Mouse (Mus musculus): ENCODE measurements around the gene Cxcl14. TPM values are rescaled to one million over a fixed set of nuclear protein-coding genes. Genes with fewer than 3 reads are reported as not detected.

Gene Cxcl14
- total RNA-seq, 1 experiment, result 2.8 TPM

GRCm38 (mm10) chr13:56270124-56270523 lies 26.2 kb downstream of the Cxcl14 start:
- Histone ChIP-seq H3K36me3 (ENCODE audit: control insufficient read depth, insufficient read depth, low read length, poor library complexity, severe bottlenecking) (no peaks in the 10 kb centered on the region), H3K9ac (ENCODE audit: insufficient read depth, low read depth, low read length, poor library complexity, severe bottlenecking) (no peak overlapping the region), H3K9me3 (ENCODE audit: control insufficient read depth, insufficient read depth, low read depth, low read length) (no peaks in the 10 kb centered on the region), H3K4me3 (ENCODE audit: insufficient read depth in 1 of 2, low read depth in 1 of 2, low read length in 2 of 2, poor library complexity in 1 of 2, severe bottlenecking in 1 of 2) (no peak overlapping the region), H3K4me1 (ENCODE audit: control insufficient read depth in 2 of 2, insufficient read depth in 2 of 2, low read length in 2 of 2, poor library complexity in 1 of 2) (no peaks in the 10 kb centered on the region), H3K27ac (ENCODE audit: insufficient read depth, low read depth, low read length, poor library complexity, severe bottlenecking) (no peak overlapping the region)
- DNase-seq (ENCODE audit: low read depth, low spot score), result no peak
- no peak for TF ChIP-seq HCFC1 (IDR thresholded peaks at IDR 0.05; ENCODE audit: borderline replicate concordance, insufficient read depth, low read length)
- no peak for TF ChIP-seq ZC3H11A (IDR thresholded peaks at IDR 0.05; ENCODE audit: borderline replicate concordance, low read depth, low read length)
- TF ChIP-seq CHD2 (IDR thresholded peaks at IDR 0.05; ENCODE audit: low read depth, low read length), result no peak
- TF ChIP-seq MAFK (IDR thresholded peaks at IDR 0.05; ENCODE audit: insufficient read depth, low read depth, low read length), result no peak
- no peak for TF ChIP-seq ZNF384 (IDR thresholded peaks at IDR 0.05; ENCODE audit: low read depth, low read length)
- in situ Hi-C loops (cut with MboI; ENCODE audit: low sequenced_read_pairs in 2 of 2, unreplicated experiment in 2 of 2), result no loop called here

GRCm38 (mm10) chr13:56267396-56267795 lies 29.0 kb downstream of the Cxcl14 start:
- peak; percentile 59 for DNase-seq (ENCODE audit: low read depth, low spot score)
- in situ Hi-C loops (cut with MboI; ENCODE audit: low sequenced_read_pairs in 2 of 2, unreplicated experiment in 2 of 2), result no loop called here
- H3K4me1 ChIP-seq (ENCODE audit: control insufficient read depth in 2 of 2, insufficient read depth in 2 of 2, low read length in 2 of 2, poor library complexity in 1 of 2), result no peaks in the 10 kb centered on the region
- H3K36me3 ChIP-seq (ENCODE audit: control insufficient read depth, insufficient read depth, low read length, poor library complexity, severe bottlenecking), result no peaks in the 10 kb centered on the region
- H3K4me3 ChIP-seq (ENCODE audit: insufficient read depth in 1 of 2, low read depth in 1 of 2, low read length in 2 of 2, poor library complexity in 1 of 2, severe bottlenecking in 1 of 2), result no peak overlapping the region
- no peak overlapping the region for H3K9ac ChIP-seq (ENCODE audit: insufficient read depth, low read depth, low read length, poor library complexity, severe bottlenecking)
- TF ChIP-seq HCFC1 (IDR thresholded peaks at IDR 0.05; ENCODE audit: borderline replicate concordance, insufficient read depth, low read length) (no peak), ZC3H11A (IDR thresholded peaks at IDR 0.05; ENCODE audit: borderline replicate concordance, low read depth, low read length) (no peak)
- H3K27ac ChIP-seq (ENCODE audit: insufficient read depth, low read depth, low read length, poor library complexity, severe bottlenecking), result no peak overlapping the region
- no peaks in the 10 kb centered on the region for H3K9me3 ChIP-seq (ENCODE audit: control insufficient read depth, insufficient read depth, low read depth, low read length)

GRCm38 (mm10) chr13:56266435-56266834 lies 29.9 kb downstream of the Cxcl14 start:
- Histone ChIP-seq H3K27ac (ENCODE audit: insufficient read depth, low read depth, low read length, poor library complexity, severe bottlenecking) (no peak overlapping the region), H3K36me3 (ENCODE audit: control insufficient read depth, insufficient read depth, low read length, poor library complexity, severe bottlenecking) (no peaks in the 10 kb centered on the region), H3K9me3 (ENCODE audit: control insufficient read depth, insufficient read depth, low read depth, low read length) (no peaks in the 10 kb centered on the region), H3K4me1 (ENCODE audit: control insufficient read depth in 2 of 2, insufficient read depth in 2 of 2, low read length in 2 of 2, poor library complexity in 1 of 2) (no peaks in the 10 kb centered on the region), H3K9ac (ENCODE audit: insufficient read depth, low read depth, low read length, poor library complexity, severe bottlenecking) (no peak overlapping the region), H3K4me3 (ENCODE audit: insufficient read depth in 1 of 2, low read depth in 1 of 2, low read length in 2 of 2, poor library complexity in 1 of 2, severe bottlenecking in 1 of 2) (no peak overlapping the region)
- in situ Hi-C loops (cut with MboI; ENCODE audit: low sequenced_read_pairs in 2 of 2, unreplicated experiment in 2 of 2), result no loop called here
- peak; percentile 60 for DNase-seq (ENCODE audit: low read depth, low spot score)
- TF ChIP-seq HCFC1 (IDR thresholded peaks at IDR 0.05; ENCODE audit: borderline replicate concordance, insufficient read depth, low read length), result no peak
- no peak for TF ChIP-seq ZNF384 (IDR thresholded peaks at IDR 0.05; ENCODE audit: low read depth, low read length)
- no peak for TF ChIP-seq MAFK (IDR thresholded peaks at IDR 0.05; ENCODE audit: insufficient read depth, low read depth, low read length)
- no peak for TF ChIP-seq CHD2 (IDR thresholded peaks at IDR 0.05; ENCODE audit: low read depth, low read length)
- TF ChIP-seq ZC3H11A (IDR thresholded peaks at IDR 0.05; ENCODE audit: borderline replicate concordance, low read depth, low read length), result no peak

GRCm38 (mm10) chr13:56265661-56266060 lies 30.7 kb downstream of the Cxcl14 start:
- Histone ChIP-seq H3K4me1 (ENCODE audit: control insufficient read depth in 2 of 2, insufficient read depth in 2 of 2, low read length in 2 of 2, poor library complexity in 1 of 2) (peaks cover 0 to under 1% of the 10 kb centered on the region in 2 experiments; a peak in 1 of 4 replicates), H3K9me3 (ENCODE audit: control insufficient read depth, insufficient read depth, low read depth, low read length) (no peaks in the 10 kb centered on the region), H3K36me3 (ENCODE audit: control insufficient read depth, insufficient read depth, low read length, poor library complexity, severe bottlenecking) (no peaks in the 10 kb centered on the region), H3K4me3 (ENCODE audit: insufficient read depth in 1 of 2, low read depth in 1 of 2, low read length in 2 of 2, poor library complexity in 1 of 2, severe bottlenecking in 1 of 2) (no peak overlapping the region), H3K9ac (ENCODE audit: insufficient read depth, low read depth, low read length, poor library complexity, severe bottlenecking) (no peak overlapping the region), H3K27ac (ENCODE audit: insufficient read depth, low read depth, low read length, poor library complexity, severe bottlenecking) (no peak overlapping the region)
- TF ChIP-seq ZNF384 (IDR thresholded peaks at IDR 0.05; ENCODE audit: low read depth, low read length) (no peak), CHD2 (IDR thresholded peaks at IDR 0.05; ENCODE audit: low read depth, low read length) (no peak), MAFK (IDR thresholded peaks at IDR 0.05; ENCODE audit: insufficient read depth, low read depth, low read length) (no peak), ZC3H11A (IDR thresholded peaks at IDR 0.05; ENCODE audit: borderline replicate concordance, low read depth, low read length) (no peak), HCFC1 (IDR thresholded peaks at IDR 0.05; ENCODE audit: borderline replicate concordance, insufficient read depth, low read length) (no peak)
- in situ Hi-C loops (cut with MboI; ENCODE audit: low sequenced_read_pairs in 2 of 2, unreplicated experiment in 2 of 2), result no loop called here
- no peak for DNase-seq (ENCODE audit: low read depth, low spot score)

GRCm38 (mm10) chr13:56262269-56262668 lies 34.1 kb downstream of the Cxcl14 start:
- no peaks in the 10 kb centered on the region for H3K9me3 ChIP-seq (ENCODE audit: control insufficient read depth, insufficient read depth, low read depth, low read length)
- H3K4me1 ChIP-seq (ENCODE audit: control insufficient read depth in 2 of 2, insufficient read depth in 2 of 2, low read length in 2 of 2, poor library complexity in 1 of 2), result peaks cover 0 to 3% of the 10 kb centered on the region in 2 experiments; a peak in 2 of 4 replicates

More at GRCm38 (mm10) chr13:56262269-56262668, 34.1 kb downstream of the Cxcl14 start:
- no peak for DNase-seq (ENCODE audit: low read depth, low spot score)
- Histone ChIP-seq H3K4me3 (ENCODE audit: insufficient read depth in 1 of 2, low read depth in 1 of 2, low read length in 2 of 2, poor library complexity in 1 of 2, severe bottlenecking in 1 of 2) (no peak overlapping the region), H3K9ac (ENCODE audit: insufficient read depth, low read depth, low read length, poor library complexity, severe bottlenecking) (no peak overlapping the region), H3K27ac (ENCODE audit: insufficient read depth, low read depth, low read length, poor library complexity, severe bottlenecking) (no peak overlapping the region), H3K36me3 (ENCODE audit: control insufficient read depth, insufficient read depth, low read length, poor library complexity, severe bottlenecking) (no peaks in the 10 kb centered on the region)
- TF ChIP-seq HCFC1 (IDR thresholded peaks at IDR 0.05; ENCODE audit: borderline replicate concordance, insufficient read depth, low read length) (no peak), CHD2 (IDR thresholded peaks at IDR 0.05; ENCODE audit: low read depth, low read length) (no peak), ZNF384 (IDR thresholded peaks at IDR 0.05; ENCODE audit: low read depth, low read length) (no peak), ZC3H11A (IDR thresholded peaks at IDR 0.05; ENCODE audit: borderline replicate concordance, low read depth, low read length) (no peak), MAFK (IDR thresholded peaks at IDR 0.05; ENCODE audit: insufficient read depth, low read depth, low read length) (no peak)
- in situ Hi-C loops (cut with MboI; ENCODE audit: low sequenced_read_pairs in 2 of 2, unreplicated experiment in 2 of 2), result no loop called here

All from ES-E14 (cell line).